Comparison of ENCODE assay signal across 11 mouse cellular contexts in genomic region chr17:6650904-6651565, GRCm38 (mm10). TPM values are rescaled to one million over a fixed set of nuclear protein-coding genes. Genes with fewer than 3 reads are reported as not detected.
DNase-seq lines count a peak whose midpoint lies in the region; ATAC-seq and TF ChIP-seq lines count a peak whose summit lies in the region.
"Not testable (repeated sequence)": the region's sequence is repeated elsewhere in the genome, so short reads cannot be mapped to it uniquely, and the experiment has no call there.
"Had no signal": no experiment of that assay in that cellular context is flagged by ENCODE, and none has a peak within 500 bp of the region (broad histone marks: within the 10 kb centered on the region; RNA-seq: fewer than 3 reads in every experiment).

No protein-coding gene starts in this region.

- not testable (repeated sequence) for H3K4me2 ChIP-seq in midbrain, embryonic 11.5 days

- H3K9ac ChIP-seq in midbrain, embryonic 11.5 days (ENCODE audit: low read length): not testable (repeated sequence)

- not testable (repeated sequence) for H3K27me3 ChIP-seq in midbrain, embryonic 11.5 days (ENCODE audit: control insufficient read depth, insufficient read depth, low read length)

- TF ChIP-seq CTCF in brain, embryonic 14.5 days (IDR thresholded peaks at IDR 0.05; ENCODE audit: borderline replicate concordance, extremely low read depth, insufficient read depth, insufficient read length): not testable (repeated sequence)

- not testable (repeated sequence) for H3K9me3 ChIP-seq in midbrain, embryonic 11.5 days (ENCODE audit: control insufficient read depth, low read length)

- 87% methylated on average over 6 of the region's 7 CpGs for whole genome bisulfite sequencing in midbrain, embryonic 11.5 days

- not testable (repeated sequence) for TF ChIP-seq POLR2A in brain, embryonic 14.5 days (IDR thresholded peaks at IDR 0.05; ENCODE audit: borderline replicate concordance, extremely low read depth, insufficient read depth, insufficient read length, poor library complexity, severe bottlenecking)

- H3K4me1 ChIP-seq in midbrain, embryonic 11.5 days (ENCODE audit: control insufficient read depth, insufficient read depth, low read length): not testable (repeated sequence)

- not testable (repeated sequence) for H3K36me3 ChIP-seq in midbrain, embryonic 11.5 days (ENCODE audit: control insufficient read depth, insufficient read depth, low read length)

- ATAC-seq in midbrain, embryonic 11.5 days (ENCODE audit: low FRiP score): not testable (repeated sequence)

- H3K4me3 ChIP-seq in midbrain, embryonic 11.5 days (ENCODE audit: low read depth, low read length): not testable (repeated sequence)

- not testable (repeated sequence) for H3K27ac ChIP-seq in midbrain, embryonic 11.5 days (ENCODE audit: low read depth, low read length)

- DNase-seq in 3T3-L1 (ENCODE audit: low read depth, low spot score): peak; percentile 29
- DNase-seq in MN1 (ENCODE audit: low spot score): peak; percentile 10
- DNase-seq in brain, embryonic 14.5 days (ENCODE audit: low read depth): peak; percentile 1
- DNase-seq in gastrocnemius, postnatal 25 days: peak; percentile 5
- peak; percentile 7 for DNase-seq in kidney, postnatal 10 days
- DNase-seq in midbrain, embryonic 11.5 days (ENCODE audit: low spot score, missing footprints): peak; percentile 6
- peak; percentile 60 for DNase-seq in right cerebral cortex, postnatal 25 days

RNA-seq across cellular contexts. Expression of gene Dynlt1f, which starts 4.7 kb away (rescaled TPM):
- polyA plus RNA-seq in brain, embryonic 14.5 days (2012; rRNA removed): 240 and 274 TPM in 2 replicates
- total RNA-seq in gastrocnemius, postnatal 25 days (2021): 10 to 100 TPM; 49.0 to 51.0 TPM
- polyA plus RNA-seq in midbrain, embryonic 11.5 days (2014; fragmentation: Nextera tagmentation; extraction: Ambion mirVana): 302 and 308 TPM in 2 replicates

RNA-seq across cellular contexts. Expression of gene Sytl3, which starts 7.9 kb away (rescaled TPM):
- 0.28 and 0.77 TPM in 2 replicates for polyA plus RNA-seq in brain, embryonic 14.5 days (2012; rRNA removed)
- under 1 TPM in 1 of 2 experiments, not detected in 1; 0.36 TPM for total RNA-seq in gastrocnemius, postnatal 25 days (2021)
- not detected in 2 replicates for polyA plus RNA-seq in midbrain, embryonic 11.5 days (2014; fragmentation: Nextera tagmentation; extraction: Ambion mirVana)
- polyA plus RNA-seq: adrenal gland, adult 2 months; forebrain, embryonic 11.5 days; heart, embryonic 13.5 days; Patski had no signal

RNA-seq across cellular contexts. Expression of gene Dynlt1c, which starts 49.6 kb away (rescaled TPM):
- polyA plus RNA-seq in brain, embryonic 14.5 days (2012; rRNA removed): 66.4 and 85.7 TPM in 2 replicates
- total RNA-seq in gastrocnemius, postnatal 25 days (2021): 1 to 10 TPM; 2.0 to 2.8 TPM
- 32.5 and 33.3 TPM in 2 replicates for polyA plus RNA-seq in midbrain, embryonic 11.5 days (2014; fragmentation: Nextera tagmentation; extraction: Ambion mirVana)

Comparison
In these comparisons a context has a peak if more than half of its experiments do, and no peak if none do; other contexts are left out.
1. DNase-seq: peak in every context shown above with its lines; median percentile 60 in right cerebral cortex, postnatal 25 days; 29 in 3T3-L1; 10 in MN1; 7 in kidney, postnatal 10 days; 6 in midbrain, embryonic 11.5 days; 5 in gastrocnemius, postnatal 25 days; 1 in brain, embryonic 14.5 days.